Mouse (Mus musculus) limb, embryonic 14.5 days (tissue): ENCODE results near the gene S100a3. TPM values are rescaled to one million over a fixed set of nuclear protein-coding genes. Genes with fewer than 3 reads are reported as not detected.

Experiments
- ATAC-seq: fragments of 200-750 bp; cut with Nextera tagmentation; 2 replicates; pipeline ENCODE4 v1.8.0; 2017; ENCODE audit warnings: low read depth, moderate number of reproducible peaks, moderate TSS enrichment; ENCODE audit not compliant: low FRiP score
- DNase-seq: peaks from one replicate; pipeline ENCODE4 v3.0.0-alpha.2; 2015; ENCODE audit warnings: low spot score
- H3K27ac ChIP-seq: fragments of 300-500 bp; sonication (generic); replicated peaks from 2 replicates; pipeline ENCODE4 v1.5.1; 2014; ENCODE audit warnings: low read depth, mild to moderate bottlenecking, low read length, moderate library complexity, mixed read lengths
- H3K27me3 ChIP-seq: fragments of 300-500 bp; sonication (generic); 2 replicates; pipeline ENCODE4 v1.6.1; 2014; ENCODE audit warnings: low read length, mixed read lengths; ENCODE audit not compliant: control insufficient read depth, insufficient read depth
- H3K36me3 ChIP-seq: fragments of 300-500 bp; sonication (generic); 2 replicates; pipeline ENCODE4 v1.6.1; 2014; ENCODE audit warnings: mild to moderate bottlenecking, low read length, moderate library complexity, mixed read lengths; ENCODE audit not compliant: control insufficient read depth, insufficient read depth
- H3K4me1 ChIP-seq: fragments of 300-500 bp; sonication (generic); 2 replicates; pipeline ENCODE4 v1.6.1; 2014; ENCODE audit warnings: antibody characterized with exemption, low read length, mixed read lengths; ENCODE audit not compliant: control insufficient read depth, insufficient read depth
- H3K4me2 ChIP-seq: fragments of 300-500 bp; sonication (generic); replicated peaks from 2 replicates; pipeline ENCODE4 v1.6.1; 2014; ENCODE audit warnings: low read depth, mild to moderate bottlenecking, low read length, moderate library complexity; ENCODE audit not compliant: severe bottlenecking
- H3K4me3 ChIP-seq: fragments of 300-500 bp; sonication (generic); replicated peaks from 2 replicates; pipeline ENCODE4 v1.5.1; 2014; ENCODE audit warnings: low read length
- H3K9ac ChIP-seq: fragments of 300-500 bp; sonication (generic); 2 replicates; pipeline ENCODE4 v1.6.1; 2014; ENCODE audit warnings: mild to moderate bottlenecking, low read depth, low read length, moderate library complexity; ENCODE audit not compliant: severe bottlenecking
- H3K9me3 ChIP-seq: fragments of 300-500 bp; sonication (generic); 2 replicates; pipeline ENCODE4 v1.6.1; 2016; ENCODE audit warnings: low read length; ENCODE audit not compliant: control insufficient read depth
- POLR2A ChIP-seq: fragments of 200-500 bp; IDR thresholded peaks from 2 replicates; pipeline ENCODE4 v1.8.0; 2012; ENCODE audit warnings: inconsistent platforms, mild to moderate bottlenecking, moderate library complexity, borderline replicate concordance; ENCODE audit not compliant: insufficient read depth, insufficient read length; ENCODE audit errors: extremely low read depth
- WGBS: fragments of 180-500 bp; shearing (Covaris S2); extraction: QIAGEN DNeasy Blood & Tissue Kit; methylation state at CpG from one replicate; pipeline ENCODE4 v1.1.7; 2014; 5-methylcytosine and 5-hydroxymethylcytosine counted together
- polyA plus RNA-seq, 2 experiments: library from polyadenylated mRNA; depleted of rRNA in 1 of 2; stranded (reverse) in 1 of 2; unstranded in 1 of 2; fragments of >200 nt; fragmentation: Nextera tagmentation in 1 of 2; extraction: Ambion mirVana in 1 of 2; gene quantifications; 2 replicates each; pipeline versions ENCODE4 v1.2.1 to v1.2.3; 2012 to 2014

Gene S100a3
- polyA plus RNA-seq, 2 experiments, result 0.92 to 1.1 TPM

GRCm38 (mm10) chr3:90589390-90589789 lies 29.0 kb downstream of the S100a3 start:
- Histone ChIP-seq H3K27me3 (no peaks in the 10 kb centered on the region), H3K36me3 (no peaks in the 10 kb centered on the region), H3K4me3 (no peak overlapping the region), H3K9ac (no peak overlapping the region), H3K27ac (no peak overlapping the region), H3K9me3 (no peaks in the 10 kb centered on the region; the same call in 1 of the 2 replicates), H3K4me2 (no peak overlapping the region), H3K4me1 (peaks cover 8% of the 10 kb centered on the region)
- TF ChIP-seq POLR2A, result no peak
- DNase-seq (no peak), ATAC-seq (no peak)
- 64% methylated on average over 6 of the region's 6 CpGs for WGBS

- no peak for ATAC-seq
- 83% methylated on average over 8 of the region's 8 CpGs for WGBS
- Histone ChIP-seq H3K36me3 (no peaks in the 10 kb centered on the region), H3K9me3 (no peaks in the 10 kb centered on the region; the same call in 1 of the 2 replicates), H3K4me2 (no peak within 1 kb of the TSS), H3K4me3 (no peak within 1 kb of the TSS), H3K27ac (no peak within 1 kb of the TSS), H3K4me1 (peaks cover 8% of the 10 kb centered on the region), H3K9ac (no peak within 1 kb of the TSS), H3K27me3 (no peaks in the 10 kb centered on the region)
- no peak for DNase-seq
- TF ChIP-seq POLR2A, result no peak
These were observed 29.6 kb downstream of the S100a3 start, which contains the start of gene S100a2 for GRCm38 (mm10) chr3:90589947-90590346. Gene S100a2 (plus strand): TSS chr3:90590247.

- Histone ChIP-seq H3K4me2 (no peak overlapping the region), H3K27ac (no peak overlapping the region), H3K4me1 (no peaks in the 10 kb centered on the region), H3K27me3 (no peaks in the 10 kb centered on the region), H3K36me3 (no peaks in the 10 kb centered on the region), H3K4me3 (no peak overlapping the region), H3K9ac (no peak overlapping the region), H3K9me3 (no peaks in the 10 kb centered on the region; the same call in 1 of the 2 replicates)
- TF ChIP-seq POLR2A, result no peak
- ATAC-seq (no peak), DNase-seq (no peak)
- 21% methylated on average over 1 of the region's 1 CpGs for WGBS
These were observed 34.1 kb downstream of the S100a3 start for GRCm38 (mm10) chr3:90594466-90594865.

GRCm38 (mm10) chr3:90595556-90595955 lies 35.2 kb downstream of the S100a3 start:
- WGBS, result 71% methylated on average over 5 of the region's 5 CpGs
- Histone ChIP-seq H3K9me3 (no peaks in the 10 kb centered on the region; the same call in 1 of the 2 replicates), H3K36me3 (no peaks in the 10 kb centered on the region), H3K4me2 (no peak overlapping the region), H3K27me3 (no peaks in the 10 kb centered on the region), H3K9ac (no peak overlapping the region), H3K4me1 (no peaks in the 10 kb centered on the region), H3K4me3 (no peak overlapping the region), H3K27ac (no peak overlapping the region)
- no peak for TF ChIP-seq POLR2A
- DNase-seq (no peak), ATAC-seq (no peak)

- Histone ChIP-seq H3K4me1 (no peaks in the 10 kb centered on the region), H3K9ac (no peak overlapping the region), H3K36me3 (no peaks in the 10 kb centered on the region), H3K27me3 (no peaks in the 10 kb centered on the region), H3K27ac (no peak overlapping the region), H3K9me3 (no peaks in the 10 kb centered on the region; the same call in 1 of the 2 replicates), H3K4me3 (no peak overlapping the region), H3K4me2 (no peak overlapping the region)
- no peak for TF ChIP-seq POLR2A
- WGBS, result 87% methylated on average over 6 of the region's 6 CpGs
- ATAC-seq (no peak), DNase-seq (no peak)
These were observed 36.4 kb downstream of the S100a3 start for GRCm38 (mm10) chr3:90596810-90597209.

- WGBS, result 41% methylated on average over 6 of the region's 6 CpGs
These were observed 37.4 kb downstream of the S100a3 start for GRCm38 (mm10) chr3:90597736-90598135.

More at GRCm38 (mm10) chr3:90597736-90598135, 37.4 kb downstream of the S100a3 start:
- Histone ChIP-seq H3K27ac (no peak overlapping the region), H3K4me1 (no peaks in the 10 kb centered on the region), H3K9me3 (no peaks in the 10 kb centered on the region; the same call in 1 of the 2 replicates), H3K4me3 (no peak overlapping the region), H3K36me3 (no peaks in the 10 kb centered on the region), H3K9ac (no peak overlapping the region), H3K27me3 (no peaks in the 10 kb centered on the region), H3K4me2 (no peak overlapping the region)
- ATAC-seq (no peak), DNase-seq (no peak)
- no peak for TF ChIP-seq POLR2A
